Mouse (Mus musculus): ENCODE data around the gene Scyl1.

Gene Scyl1

DNA sequence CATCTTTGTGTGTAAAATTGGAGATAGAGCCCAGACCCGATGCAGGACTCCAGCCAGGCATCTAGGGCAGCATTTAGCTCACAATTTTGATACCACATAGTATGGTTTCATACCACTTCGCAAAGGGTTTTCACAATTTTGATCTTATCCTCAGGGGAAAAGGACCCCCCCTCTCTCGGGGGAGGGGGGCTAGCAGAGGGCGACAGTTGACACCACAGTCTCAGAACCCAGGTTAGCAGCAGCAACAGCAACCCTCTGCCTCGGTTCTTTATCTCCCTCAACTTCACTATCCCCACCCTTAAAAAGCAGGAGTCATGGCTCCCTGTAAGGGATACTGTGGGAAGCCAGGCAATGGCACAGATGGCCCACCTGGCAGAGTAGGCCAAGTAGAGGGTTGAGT, 58.0 kb downstream of the Scyl1 start:
- no peak for DNase-seq

DNA sequence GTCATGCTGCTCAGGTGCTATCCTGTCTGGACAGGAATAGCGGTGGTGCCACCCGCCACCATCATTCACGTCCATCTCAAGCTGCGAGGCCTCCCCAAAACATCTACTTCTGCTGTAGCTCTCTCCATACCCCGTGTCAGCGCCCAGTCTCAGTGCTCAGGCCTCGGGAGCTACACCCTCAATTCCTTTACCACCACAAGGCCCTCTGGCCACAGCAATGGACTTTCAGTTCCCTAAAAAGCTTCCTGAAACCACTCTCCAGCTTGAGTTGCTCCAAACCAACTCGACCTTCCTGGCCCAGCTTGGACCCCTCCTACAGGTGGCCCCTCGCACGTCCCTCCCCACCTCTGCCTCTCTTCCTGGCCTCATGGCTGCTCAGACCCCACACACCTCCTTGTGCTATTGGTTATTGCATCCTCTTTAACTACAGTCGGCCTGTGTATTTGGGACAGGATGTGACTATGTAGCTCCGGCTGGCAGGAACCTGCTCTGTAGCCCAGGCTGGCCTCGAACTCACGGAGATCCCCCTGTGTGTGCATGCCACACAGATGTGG, 59.2 kb downstream of the Scyl1 start:
- no peak for DNase-seq

DNA sequence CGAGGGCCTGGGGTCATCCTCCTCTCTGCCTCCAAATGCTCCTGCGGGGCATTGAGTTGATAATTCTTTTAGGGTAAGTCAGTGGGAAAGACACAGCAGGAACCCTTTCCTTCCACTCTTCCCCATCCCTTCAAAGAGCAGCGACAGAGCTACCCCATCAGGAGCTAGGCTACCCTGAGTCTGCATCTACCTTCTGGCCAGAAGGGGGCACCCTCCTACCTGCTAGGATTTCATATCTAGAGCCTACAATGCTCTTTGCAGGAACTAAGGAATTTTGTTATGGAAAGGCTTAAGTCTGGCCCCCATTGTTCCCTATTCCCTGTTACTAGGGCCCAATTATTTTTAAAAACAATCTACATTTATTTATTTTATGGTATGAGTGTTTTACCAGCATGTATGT, 60.0 kb downstream of the Scyl1 start:
- peak; percentile 73 to 89 for DNase-seq

DNA sequence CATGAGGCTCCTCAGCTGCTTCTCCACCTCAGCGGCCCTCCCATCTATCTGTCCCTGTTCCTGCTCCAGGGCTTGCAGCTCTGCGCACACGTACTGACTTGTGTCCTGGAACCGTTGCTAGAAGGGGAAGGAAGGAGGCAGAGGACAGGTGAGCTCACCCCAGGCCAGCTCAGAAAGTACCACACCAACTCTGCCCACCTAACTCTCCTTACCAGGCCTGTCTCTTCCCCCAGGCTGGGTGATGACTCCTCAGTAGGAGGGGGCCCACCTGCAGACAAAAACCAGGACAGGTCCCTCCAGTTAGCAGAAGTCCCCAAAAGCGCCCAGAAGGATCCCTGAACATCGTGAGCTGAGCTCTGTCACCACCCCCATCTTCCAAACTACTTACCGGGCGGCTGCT, 60.6 kb downstream of the Scyl1 start:
- DNase-seq = no peak

DNA sequence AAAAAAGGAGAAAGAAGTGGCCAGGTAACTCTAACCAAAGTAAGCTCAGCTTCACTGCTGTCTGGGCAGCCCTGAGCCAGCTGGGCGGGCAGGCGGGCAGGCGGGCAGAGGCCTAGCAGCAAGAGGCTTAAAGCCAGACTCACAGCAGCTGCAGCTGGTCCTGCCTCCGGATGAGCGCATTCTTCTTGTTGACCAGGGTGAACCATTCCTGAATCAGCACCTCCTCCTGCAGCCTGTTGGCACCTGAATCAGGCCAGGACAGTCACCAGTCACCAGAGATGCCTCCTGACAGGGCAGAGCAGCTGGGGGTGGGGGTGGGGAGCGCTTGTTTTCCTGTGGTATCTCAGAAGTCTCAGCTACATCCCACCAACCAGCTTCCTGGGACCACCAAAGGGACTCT, 61.2 kb downstream of the Scyl1 start:
- no peak for DNase-seq
